Mouse (Mus musculus) heart, embryonic 14.5 days (tissue): ENCODE data around the gene Gfral. TPM values are rescaled to one million over a fixed set of nuclear protein-coding genes. Genes with fewer than 3 reads are reported as not detected.

Source experiments
- ATAC-seq: fragments of 200-750 bp; cut with Nextera tagmentation; 2 replicates; pipeline ENCODE4 v1.8.0; 2017; ENCODE audit warnings: low read depth, moderate TSS enrichment; ENCODE audit not compliant: insufficient number of reproducible peaks, insufficient read depth, low FRiP score
- H3K27ac ChIP-seq, 2 experiments: fragments of 200-500 bp in 1 of 2; fragments of 300-500 bp in 1 of 2; sonication (generic) in 1 of 2; replicated peaks in 1 of 2; 2 replicates each; pipeline ENCODE4 v1.5.1; 2012 to 2014; ENCODE audit warnings: low read depth in 2 of 2, low read length in 2 of 2, control low read depth in 1 of 2, mild to moderate bottlenecking in 1 of 2, mixed read lengths in 1 of 2; ENCODE audit not compliant: control insufficient read depth in 1 of 2, insufficient read depth in 1 of 2
- H3K27me3 ChIP-seq: fragments of 300-500 bp; sonication (generic); 2 replicates; pipeline ENCODE4 v1.6.1; 2014; ENCODE audit warnings: mild to moderate bottlenecking, low read length, control low read depth; ENCODE audit not compliant: control insufficient read depth, insufficient read depth
- H3K36me3 ChIP-seq: fragments of 300-500 bp; sonication (generic); 2 replicates; pipeline ENCODE4 v1.6.1; 2014; ENCODE audit warnings: mild to moderate bottlenecking, control low read depth, low read length, mixed read lengths; ENCODE audit not compliant: control insufficient read depth, insufficient read depth
- H3K4me1 ChIP-seq, 2 experiments: fragments of 200-500 bp in 1 of 2; fragments of 300-500 bp in 1 of 2; sonication (generic) in 1 of 2; 2 replicates each; pipeline ENCODE4 v1.6.1; 2012 to 2014; ENCODE audit warnings: low read length in 2 of 2, control low read depth in 1 of 2, mixed read lengths in 1 of 2; ENCODE audit not compliant: control insufficient read depth in 2 of 2, insufficient read depth in 2 of 2
- H3K4me2 ChIP-seq: fragments of 300-500 bp; sonication (generic); 2 replicates; pipeline ENCODE4 v1.6.1; 2014; ENCODE audit warnings: mild to moderate bottlenecking, low read length
- H3K4me3 ChIP-seq, 2 experiments: fragments of 200-500 bp in 1 of 2; fragments of 300-500 bp in 1 of 2; sonication (generic) in 1 of 2; 2 replicates each; pipeline ENCODE4 v1.5.1; 2012 to 2014; ENCODE audit warnings: low read length in 2 of 2, mild to moderate bottlenecking in 2 of 2, control low read depth in 1 of 2, low read depth in 1 of 2, moderate library complexity in 1 of 2; ENCODE audit not compliant: control insufficient read depth in 1 of 2, insufficient read depth in 1 of 2
- H3K9ac ChIP-seq: fragments of 300-500 bp; sonication (generic); 2 replicates; pipeline ENCODE4 v1.6.1; 2014; ENCODE audit warnings: mild to moderate bottlenecking, low read length
- H3K9me3 ChIP-seq: fragments of 300-500 bp; sonication (generic); 2 replicates; pipeline ENCODE4 v1.6.1; 2016; ENCODE audit warnings: low read length, control low read depth; ENCODE audit not compliant: control insufficient read depth
- WGBS: fragments of 180-500 bp; shearing (Covaris S2); extraction: QIAGEN DNeasy Blood & Tissue Kit; methylation state at CpG from one replicate; pipeline ENCODE4 v1.1.7; 2014; 5-methylcytosine and 5-hydroxymethylcytosine counted together
- polyA plus RNA-seq: library from polyadenylated mRNA; unstranded; fragments of >200 nt; fragmentation: Nextera tagmentation; extraction: Ambion mirVana; gene quantifications from 2 replicates; pipeline ENCODE4 v1.2.1, GENCODE M21; 2014

Gene Gfral
- polyA plus RNA-seq, 1 experiment from 2014 or later: not detected

DNA sequence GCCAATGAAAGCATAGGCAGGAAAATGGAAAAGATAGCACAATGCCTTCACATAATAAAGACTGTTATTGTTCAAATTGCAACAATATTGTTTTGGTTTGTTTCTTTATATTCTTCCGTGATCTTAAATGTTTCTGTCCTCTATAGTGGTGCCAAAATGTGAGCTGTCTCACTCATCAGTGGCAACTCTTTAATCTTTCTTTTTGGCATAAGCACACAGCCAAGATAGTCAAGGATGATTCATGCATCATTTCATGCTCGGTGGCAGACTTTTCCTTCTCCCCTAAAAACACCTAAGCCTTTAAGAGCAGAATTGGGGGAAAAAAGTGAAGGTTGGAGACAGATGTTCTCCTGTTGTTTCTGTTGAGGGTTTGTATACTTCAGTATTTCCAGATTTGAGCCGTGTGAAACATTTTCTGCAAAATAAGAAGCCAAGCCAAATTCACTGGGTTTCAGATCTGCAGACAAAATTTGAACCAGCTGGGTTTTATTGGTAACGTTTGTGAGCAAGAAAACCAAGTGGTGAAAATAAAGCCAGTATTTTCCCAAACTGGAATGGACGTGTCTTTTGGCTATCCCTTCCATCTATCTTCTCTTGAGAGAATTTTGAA is 40.7 kb downstream of the Gfral start:
- no peak overlapping the region for H3K27ac ChIP-seq
- WGBS: 66% methylated on average over 5 of the region's 5 CpGs
- no peaks in the 10 kb centered on the region for H3K9me3 ChIP-seq
- ATAC-seq: no peak
- no peaks in the 10 kb centered on the region for H3K36me3 ChIP-seq
- no peak overlapping the region for H3K4me2 ChIP-seq
- no peaks in the 10 kb centered on the region for H3K4me1 ChIP-seq
- H3K9ac ChIP-seq: no peak overlapping the region
- no peak overlapping the region for H3K4me3 ChIP-seq
- H3K27me3 ChIP-seq: no peaks in the 10 kb centered on the region

DNA sequence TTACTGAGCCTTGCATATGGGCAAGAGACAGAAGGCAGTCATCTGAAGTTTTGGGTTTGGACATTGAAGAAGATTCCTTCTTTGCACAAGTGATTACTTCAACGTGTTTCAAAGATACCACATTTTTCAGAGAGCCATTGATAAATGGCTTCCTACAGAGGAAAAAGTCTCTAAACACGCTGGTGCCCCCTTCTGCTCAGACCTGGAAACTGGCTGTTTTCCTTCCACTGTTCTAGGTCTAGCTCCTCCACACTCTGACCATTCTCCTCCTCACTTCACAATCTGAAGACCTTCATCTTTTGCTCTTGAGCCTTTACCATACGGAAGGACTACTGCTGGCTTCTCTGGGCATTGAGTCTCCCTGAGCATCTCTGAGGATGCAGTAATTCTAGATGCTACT is 45.1 kb downstream of the Gfral start:
- Histone ChIP-seq H3K9ac (no peak overlapping the region), H3K4me2 (no peak overlapping the region), H3K4me3 (no peak overlapping the region), H3K27me3 (no peaks in the 10 kb centered on the region), H3K36me3 (no peaks in the 10 kb centered on the region), H3K27ac (no peak overlapping the region), H3K9me3 (no peaks in the 10 kb centered on the region), H3K4me1 (no peaks in the 10 kb centered on the region)
- ATAC-seq: no peak
- 37% methylated on average over 3 of the region's 3 CpGs for WGBS

DNA sequence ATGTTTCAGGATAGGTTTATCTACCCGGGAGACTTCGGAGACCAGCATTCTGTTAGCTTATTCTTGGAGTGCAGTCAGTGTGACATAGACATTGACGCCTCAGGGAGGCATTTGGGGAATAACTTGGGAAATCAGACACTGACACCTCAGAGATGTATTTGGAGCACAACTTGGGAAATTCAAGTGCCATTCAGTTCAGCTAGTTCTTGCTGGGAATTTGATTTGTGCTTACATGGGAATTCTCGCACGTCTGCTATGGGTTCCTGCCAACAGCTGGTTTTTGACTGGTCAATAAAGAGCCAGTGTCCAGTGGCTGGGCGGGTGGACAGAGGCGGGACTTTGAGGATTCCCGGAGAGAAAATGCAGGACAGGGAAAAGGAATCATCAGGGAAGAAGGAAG is 51.0 kb downstream of the Gfral start:
- Histone ChIP-seq H3K9ac (no peak overlapping the region), H3K27ac (no peak overlapping the region), H3K36me3 (no peaks in the 10 kb centered on the region), H3K4me2 (no peak overlapping the region), H3K9me3 (no peaks in the 10 kb centered on the region), H3K4me3 (no peak overlapping the region), H3K27me3 (no peaks in the 10 kb centered on the region), H3K4me1 (no peaks in the 10 kb centered on the region)
- no peak for ATAC-seq
- WGBS: 61% methylated on average over 8 of the region's 8 CpGs

DNA sequence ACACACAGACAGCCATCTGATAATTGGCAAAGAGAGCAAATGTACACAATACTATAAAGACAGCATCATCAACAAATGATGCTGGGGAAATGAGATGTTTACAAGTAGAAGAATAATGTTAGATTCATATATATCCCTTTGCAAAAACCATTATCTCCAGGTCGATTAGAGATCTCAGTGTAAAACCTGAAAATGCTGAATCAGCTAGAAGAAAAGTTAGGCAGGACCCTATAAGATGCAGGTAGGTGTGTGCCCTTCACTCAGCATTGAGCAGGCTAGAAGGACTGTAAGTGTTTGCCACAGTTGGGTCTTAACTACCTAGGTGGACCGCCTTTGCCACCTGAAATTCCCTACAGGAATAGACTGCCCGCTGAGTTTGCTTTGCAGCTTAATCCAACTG is 67.9 kb downstream of the Gfral start:
- Histone ChIP-seq H3K36me3 (no peaks in the 10 kb centered on the region), H3K9ac (no peak overlapping the region), H3K4me1 (no peaks in the 10 kb centered on the region), H3K4me2 (no peak overlapping the region), H3K4me3 (no peak overlapping the region), H3K27me3 (no peaks in the 10 kb centered on the region), H3K9me3 (no peaks in the 10 kb centered on the region), H3K27ac (no peak overlapping the region)
- no peak for ATAC-seq
- WGBS: 63% methylated on average over 3 of the region's 3 CpGs

DNA sequence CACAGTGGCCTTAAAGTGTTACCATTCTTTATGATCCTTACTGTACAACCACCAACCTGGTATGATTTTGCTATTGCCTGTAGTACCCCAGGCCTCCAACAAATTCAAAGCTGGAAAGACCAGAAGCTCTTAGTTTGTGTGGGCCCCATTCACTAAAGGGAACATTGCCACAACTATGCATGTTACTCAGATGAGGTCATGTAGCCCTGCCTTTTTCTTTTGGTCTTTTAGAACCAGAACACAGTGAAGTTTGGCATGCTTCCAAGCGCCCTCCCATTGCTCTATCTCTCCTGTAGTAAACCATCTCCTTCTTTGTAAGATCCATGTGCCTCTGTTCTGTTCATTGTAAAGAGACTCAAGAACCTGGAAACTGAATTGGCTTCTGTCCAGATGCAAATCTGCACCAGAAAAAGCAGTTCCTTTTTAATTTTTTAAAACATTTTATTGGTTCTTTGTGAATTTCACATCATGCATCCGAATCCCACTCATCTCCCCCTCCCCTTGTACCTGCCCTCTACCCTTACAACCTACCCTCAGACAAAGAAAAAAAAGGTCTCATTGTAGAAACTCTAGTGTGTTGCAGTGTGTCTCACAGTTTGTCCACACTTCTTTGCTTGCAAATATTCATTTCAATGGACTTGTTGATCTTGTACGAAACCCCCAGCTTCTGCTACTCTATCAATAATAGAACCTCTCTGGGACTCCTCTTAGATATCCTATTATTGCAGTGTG is 74.9 kb downstream of the Gfral start:
- Histone ChIP-seq H3K4me1 (peaks cover 3% of the 10 kb centered on the region in 2 experiments; a peak in 2 of 4 replicates), H3K27me3 (no peaks in the 10 kb centered on the region), H3K4me2 (no peak overlapping the region), H3K4me3 (no peak overlapping the region), H3K36me3 (no peaks in the 10 kb centered on the region), H3K9ac (no peak overlapping the region), H3K27ac (peak overlapping the region in 1 of 2 experiments; percentile 24; a peak in 2 of 4 replicates), H3K9me3 (no peaks in the 10 kb centered on the region)
- 65% methylated on average over 3 of the region's 3 CpGs for WGBS
- peak; percentile 39; the same call in 1 of the 2 replicates for ATAC-seq

DNA sequence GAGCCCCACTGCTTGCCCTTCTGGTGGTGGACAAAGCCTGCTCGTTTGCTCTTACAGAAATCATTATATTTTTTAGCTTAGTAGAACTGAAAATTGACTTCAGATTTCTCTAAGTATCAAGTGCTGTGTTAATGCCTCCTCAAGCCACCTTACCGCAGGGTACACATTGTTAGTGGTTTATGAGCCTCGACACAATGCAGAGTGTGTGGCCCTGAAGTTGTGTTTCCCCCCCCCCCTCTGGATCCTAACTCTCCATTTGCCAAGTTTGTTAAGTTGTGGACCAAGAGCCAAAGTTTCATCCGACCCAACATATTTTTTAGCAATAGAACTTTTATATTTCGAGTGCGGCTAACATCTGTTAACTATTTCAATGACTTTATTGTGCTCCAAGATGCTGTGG is 79.4 kb downstream of the Gfral start:
- H3K27me3 ChIP-seq: no peaks in the 10 kb centered on the region
- H3K9me3 ChIP-seq: no peaks in the 10 kb centered on the region
- H3K27ac ChIP-seq: no peak overlapping the region
- ATAC-seq: no peak
- H3K36me3 ChIP-seq: no peaks in the 10 kb centered on the region
- H3K4me2 ChIP-seq: no peak overlapping the region
- no peak overlapping the region for H3K4me3 ChIP-seq
- no peak overlapping the region for H3K9ac ChIP-seq
- WGBS: 78% methylated on average over 6 of the region's 6 CpGs
- peaks cover 3% of the 10 kb centered on the region in 2 experiments; a peak in 2 of 4 replicates for H3K4me1 ChIP-seq

DNA sequence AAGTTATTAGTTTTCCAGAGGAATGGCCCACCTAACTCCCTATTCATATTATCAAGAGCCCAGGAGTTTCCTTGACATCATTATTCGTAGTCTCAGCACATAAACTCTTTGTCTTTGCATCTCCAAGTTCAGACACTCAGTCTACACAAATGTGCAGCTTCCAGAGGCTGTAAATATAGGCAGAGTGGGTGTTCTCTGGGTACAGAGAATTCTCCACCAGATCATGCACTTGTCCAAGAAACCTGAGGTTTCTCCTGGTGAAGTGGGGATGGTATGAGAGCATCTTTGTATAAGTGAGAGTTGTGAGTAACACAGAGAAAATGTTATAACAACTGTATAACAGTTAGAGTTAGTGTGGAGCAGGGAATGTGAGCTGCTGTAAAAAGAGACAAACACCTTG is 84.1 kb downstream of the Gfral start:
- 79% methylated on average over 1 of the region's 1 CpGs for WGBS

More for the DNA sequence above, 84.1 kb downstream of the Gfral start:
- ATAC-seq: no peak
- Histone ChIP-seq H3K4me1 (no peaks in the 10 kb centered on the region), H3K4me2 (no peak overlapping the region), H3K27ac (no peak overlapping the region), H3K9me3 (no peaks in the 10 kb centered on the region), H3K27me3 (no peaks in the 10 kb centered on the region), H3K4me3 (no peak overlapping the region), H3K9ac (no peak overlapping the region), H3K36me3 (no peaks in the 10 kb centered on the region)
